Mouse (Mus musculus): ENCODE results near the gene Atr. TPM values are rescaled to one million over a fixed set of nuclear protein-coding genes. Genes with fewer than 3 reads are reported as not detected.
A peak's percentile ranks its signal among the peaks of the same experiment; 100 is the strongest.

The Atr gene
- 8.4 and 9.7 TPM in 2 replicates for polyA plus RNA-seq (2015; fragmentation: Nextera tagmentation; extraction: Ambion mirVana)

GRCm38 (mm10) chr9:95857414-95858026 is at the start of gene Atr:
TSS of gene Atr (plus strand) at chr9:95857597.
- no peaks in the 10 kb centered on the region for H3K27me3 ChIP-seq
- H3K27ac ChIP-seq = peak within 1 kb of the TSS; percentile 77
- WGBS = under 1% methylated on average over 69 of the region's 69 CpGs
- H3K4me3 ChIP-seq = peak within 1 kb of the TSS; percentile 88
- no peaks in the 10 kb centered on the region for H3K9me3 ChIP-seq (replicated peaks)
- peak within 1 kb of the TSS; percentile 85 for H3K9ac ChIP-seq
- H3K36me3 ChIP-seq = no peaks in the 10 kb centered on the region
- peaks cover 6% of the 10 kb centered on the region; the same call in 1 of the 2 replicates for H3K4me1 ChIP-seq (replicated peaks)
- H3K4me2 ChIP-seq = peak within 1 kb of the TSS; percentile 89
- ATAC-seq (replicated peaks; ENCODE audit: insufficient number of reproducible peaks, insufficient read depth, low FRiP score, low read depth) = peak; percentile 92

GRCm38 (mm10) chr9:95809596-95809995 is 47.8 kb upstream of the Atr start:
- 76% methylated on average over 4 of the region's 4 CpGs for WGBS

GRCm38 (mm10) chr9:95811817-95812216 is 45.6 kb upstream of the Atr start:
- Histone ChIP-seq H3K27ac (no peak overlapping the region), H3K27me3 (no peaks in the 10 kb centered on the region), H3K4me1 (replicated peaks) (peaks cover 3% of the 10 kb centered on the region; the same call in 1 of the 2 replicates), H3K9me3 (replicated peaks) (no peaks in the 10 kb centered on the region), H3K4me3 (no peak overlapping the region), H3K9ac (no peak overlapping the region), H3K36me3 (no peaks in the 10 kb centered on the region), H3K4me2 (no peak overlapping the region)
- no peak for ATAC-seq (replicated peaks; ENCODE audit: insufficient number of reproducible peaks, insufficient read depth, low FRiP score, low read depth)
- 93% methylated on average over 4 of the region's 4 CpGs for WGBS

More at GRCm38 (mm10) chr9:95809596-95809995, 47.8 kb upstream of the Atr start:
- Histone ChIP-seq H3K4me1 (replicated peaks) (no peaks in the 10 kb centered on the region), H3K4me3 (no peak overlapping the region), H3K4me2 (no peak overlapping the region), H3K36me3 (no peaks in the 10 kb centered on the region), H3K9me3 (replicated peaks) (no peaks in the 10 kb centered on the region), H3K27me3 (no peaks in the 10 kb centered on the region), H3K27ac (no peak overlapping the region), H3K9ac (no peak overlapping the region)
- ATAC-seq (replicated peaks; ENCODE audit: insufficient number of reproducible peaks, insufficient read depth, low FRiP score, low read depth) = no peak

- peaks cover 3% of the 10 kb centered on the region; the same call in 1 of the 2 replicates for H3K4me1 ChIP-seq (replicated peaks)
- H3K36me3 ChIP-seq = no peaks in the 10 kb centered on the region
- no peak overlapping the region for H3K4me2 ChIP-seq
- no peaks in the 10 kb centered on the region for H3K27me3 ChIP-seq
- H3K27ac ChIP-seq = no peak overlapping the region
- no peak for ATAC-seq (replicated peaks; ENCODE audit: insufficient number of reproducible peaks, insufficient read depth, low FRiP score, low read depth)
- WGBS = 69% methylated on average over 20 of the region's 20 CpGs
- H3K9me3 ChIP-seq (replicated peaks) = no peaks in the 10 kb centered on the region
- no peak overlapping the region for H3K9ac ChIP-seq
- no peak overlapping the region for H3K4me3 ChIP-seq
These were observed 43.5 kb upstream of the Atr start for GRCm38 (mm10) chr9:95813721-95814531.

GRCm38 (mm10) chr9:95815015-95815673 is 42.3 kb upstream of the Atr start:
- H3K4me3 ChIP-seq = no peak overlapping the region
- no peak for ATAC-seq (replicated peaks; ENCODE audit: insufficient number of reproducible peaks, insufficient read depth, low FRiP score, low read depth)
- H3K27me3 ChIP-seq = no peaks in the 10 kb centered on the region
- WGBS = 70% methylated on average over 11 of the region's 11 CpGs
- peaks cover 3% of the 10 kb centered on the region; the same call in 1 of the 2 replicates for H3K4me1 ChIP-seq (replicated peaks)
- no peak overlapping the region for H3K4me2 ChIP-seq
- H3K9me3 ChIP-seq (replicated peaks) = no peaks in the 10 kb centered on the region
- H3K27ac ChIP-seq = no peak overlapping the region
- H3K9ac ChIP-seq = no peak overlapping the region
- no peaks in the 10 kb centered on the region for H3K36me3 ChIP-seq

GRCm38 (mm10) chr9:95815706-95816105 is 41.7 kb upstream of the Atr start:
- 63% methylated on average over 4 of the region's 4 CpGs for WGBS
- peaks cover 3% of the 10 kb centered on the region; the same call in 1 of the 2 replicates for H3K4me1 ChIP-seq (replicated peaks)
- H3K27ac ChIP-seq = no peak overlapping the region
- H3K4me3 ChIP-seq = no peak overlapping the region
- no peaks in the 10 kb centered on the region for H3K27me3 ChIP-seq
- H3K9me3 ChIP-seq (replicated peaks) = no peaks in the 10 kb centered on the region
- H3K4me2 ChIP-seq = no peak overlapping the region
- ATAC-seq (replicated peaks; ENCODE audit: insufficient number of reproducible peaks, insufficient read depth, low FRiP score, low read depth) = no peak
- no peaks in the 10 kb centered on the region for H3K36me3 ChIP-seq
- no peak overlapping the region for H3K9ac ChIP-seq

GRCm38 (mm10) chr9:95822531-95822930 is 34.9 kb upstream of the Atr start:
- ATAC-seq (replicated peaks; ENCODE audit: insufficient number of reproducible peaks, insufficient read depth, low FRiP score, low read depth) = no peak
- H3K9ac ChIP-seq = no peak overlapping the region
- H3K4me1 ChIP-seq (replicated peaks) = no peaks in the 10 kb centered on the region
- H3K4me3 ChIP-seq = no peak overlapping the region
- no peaks in the 10 kb centered on the region for H3K36me3 ChIP-seq
- 71% methylated on average over 7 of the region's 7 CpGs for WGBS
- H3K27ac ChIP-seq = no peak overlapping the region
- H3K9me3 ChIP-seq (replicated peaks) = no peaks in the 10 kb centered on the region
- no peaks in the 10 kb centered on the region for H3K27me3 ChIP-seq
- H3K4me2 ChIP-seq = no peak overlapping the region

- Histone ChIP-seq H3K9ac (no peak overlapping the region), H3K9me3 (replicated peaks) (no peaks in the 10 kb centered on the region), H3K4me1 (replicated peaks) (no peaks in the 10 kb centered on the region), H3K4me2 (no peak overlapping the region), H3K27me3 (no peaks in the 10 kb centered on the region), H3K36me3 (no peaks in the 10 kb centered on the region), H3K27ac (no peak overlapping the region), H3K4me3 (no peak overlapping the region)
- ATAC-seq (replicated peaks; ENCODE audit: insufficient number of reproducible peaks, insufficient read depth, low FRiP score, low read depth) = no peak
- WGBS = 91% methylated on average over 5 of the region's 5 CpGs
These were observed 29.8 kb upstream of the Atr start for GRCm38 (mm10) chr9:95827565-95827964.

- H3K9me3 ChIP-seq (replicated peaks) = no peaks in the 10 kb centered on the region
- no peaks in the 10 kb centered on the region for H3K27me3 ChIP-seq
- no peaks in the 10 kb centered on the region for H3K4me1 ChIP-seq (replicated peaks)
- H3K27ac ChIP-seq = no peak overlapping the region
- no peak overlapping the region for H3K4me3 ChIP-seq
- ATAC-seq (replicated peaks; ENCODE audit: insufficient number of reproducible peaks, insufficient read depth, low FRiP score, low read depth) = no peak
- no peaks in the 10 kb centered on the region for H3K36me3 ChIP-seq
- 86% methylated on average over 3 of the region's 3 CpGs for WGBS
- H3K4me2 ChIP-seq = no peak overlapping the region
- no peak overlapping the region for H3K9ac ChIP-seq
These were observed 24.6 kb upstream of the Atr start for GRCm38 (mm10) chr9:95832758-95833157.

GRCm38 (mm10) chr9:95834799-95835198 is 22.6 kb upstream of the Atr start:
- H3K27ac ChIP-seq = no peak overlapping the region
- no peaks in the 10 kb centered on the region for H3K9me3 ChIP-seq (replicated peaks)
- WGBS = 59% methylated on average over 3 of the region's 3 CpGs
- no peaks in the 10 kb centered on the region for H3K27me3 ChIP-seq
- H3K4me1 ChIP-seq (replicated peaks) = no peaks in the 10 kb centered on the region
- no peak overlapping the region for H3K4me3 ChIP-seq
- no peaks in the 10 kb centered on the region for H3K36me3 ChIP-seq
- no peak for ATAC-seq (replicated peaks; ENCODE audit: insufficient number of reproducible peaks, insufficient read depth, low FRiP score, low read depth)
- H3K9ac ChIP-seq = no peak overlapping the region
- H3K4me2 ChIP-seq = no peak overlapping the region

GRCm38 (mm10) chr9:95835741-95836140 is 21.7 kb upstream of the Atr start:
- H3K36me3 ChIP-seq = no peaks in the 10 kb centered on the region
- no peak overlapping the region for H3K27ac ChIP-seq
- 86% methylated on average over 10 of the region's 10 CpGs for WGBS
- no peaks in the 10 kb centered on the region for H3K9me3 ChIP-seq (replicated peaks)
- H3K4me3 ChIP-seq = no peak overlapping the region
- H3K4me2 ChIP-seq = no peak overlapping the region
- H3K4me1 ChIP-seq (replicated peaks) = no peaks in the 10 kb centered on the region
- no peak overlapping the region for H3K9ac ChIP-seq
- no peaks in the 10 kb centered on the region for H3K27me3 ChIP-seq
- no peak for ATAC-seq (replicated peaks; ENCODE audit: insufficient number of reproducible peaks, insufficient read depth, low FRiP score, low read depth)
